Mouse (Mus musculus): ENCODE measurements around the gene Lgalsl. TPM values are rescaled to one million over a fixed set of nuclear protein-coding genes. Genes with fewer than 3 reads are reported as not detected.

The Lgalsl gene
- polyA plus RNA-seq, 1 experiment: 44.1 TPM

DNA sequence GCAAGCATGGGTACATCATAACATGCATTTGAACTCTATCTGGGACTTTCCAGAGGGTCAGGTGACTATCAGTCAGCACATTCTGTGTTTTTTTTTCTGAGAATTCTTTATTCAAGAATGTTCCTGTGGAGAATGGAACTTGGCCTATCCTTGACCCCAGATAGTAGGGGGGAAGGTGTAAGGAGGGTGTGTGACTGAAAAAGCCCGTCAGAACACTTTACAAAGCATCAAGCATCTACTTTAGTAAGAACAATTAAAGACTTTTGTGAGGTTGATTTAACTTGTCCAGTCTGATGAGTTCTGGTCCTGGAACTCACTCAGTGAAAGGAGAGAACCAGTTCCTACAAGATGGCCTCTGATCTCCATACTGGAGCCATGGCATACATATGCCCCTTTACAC is 45.7 kb downstream of the Lgalsl start:
- no peak for DNase-seq (ENCODE audit: extremely low spot score in 1 of 2, low spot score in 1 of 2)

DNA sequence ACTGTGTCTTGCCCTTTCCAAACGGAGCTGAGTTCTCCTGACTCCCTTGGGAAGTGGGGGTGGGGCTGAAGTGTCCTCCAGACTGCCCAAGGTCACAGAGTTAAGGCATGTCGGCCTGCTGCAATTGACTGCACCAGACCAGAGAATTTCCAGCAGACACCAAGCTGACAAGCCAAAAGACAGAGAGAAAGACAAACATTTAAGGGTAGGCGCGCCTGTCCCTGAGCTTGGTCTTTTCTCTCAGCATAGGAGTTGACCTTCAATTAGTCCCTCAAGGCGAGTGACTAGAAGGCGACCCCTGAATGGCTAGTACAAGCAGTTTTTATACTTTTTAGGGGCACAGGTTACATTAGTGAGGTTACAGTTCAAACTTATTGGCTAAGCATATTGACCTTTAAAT is 46.1 kb downstream of the Lgalsl start:
- no peak for DNase-seq (ENCODE audit: extremely low spot score in 1 of 2, low spot score in 1 of 2)

DNA sequence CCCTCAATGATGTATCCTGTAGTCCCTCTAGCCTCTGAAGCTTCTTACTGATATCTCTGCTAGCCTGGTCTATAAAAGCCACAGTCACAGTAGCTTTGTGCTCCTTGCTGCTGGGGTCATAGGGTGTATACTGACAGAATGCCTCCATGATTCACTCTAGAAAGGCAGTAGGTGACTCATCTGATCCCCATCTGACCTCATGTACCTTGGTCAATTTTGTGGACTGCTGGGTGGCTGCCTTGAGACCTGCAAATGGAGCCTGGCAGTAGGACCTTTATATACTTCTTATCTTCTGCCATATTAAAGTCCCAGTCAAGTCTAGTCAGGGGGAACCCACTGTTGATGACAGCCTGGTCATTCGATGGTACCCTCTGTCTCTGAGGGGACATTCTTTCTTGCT is 47.4 kb downstream of the Lgalsl start:
- no peak for DNase-seq (ENCODE audit: extremely low spot score in 1 of 2, low spot score in 1 of 2)

DNA sequence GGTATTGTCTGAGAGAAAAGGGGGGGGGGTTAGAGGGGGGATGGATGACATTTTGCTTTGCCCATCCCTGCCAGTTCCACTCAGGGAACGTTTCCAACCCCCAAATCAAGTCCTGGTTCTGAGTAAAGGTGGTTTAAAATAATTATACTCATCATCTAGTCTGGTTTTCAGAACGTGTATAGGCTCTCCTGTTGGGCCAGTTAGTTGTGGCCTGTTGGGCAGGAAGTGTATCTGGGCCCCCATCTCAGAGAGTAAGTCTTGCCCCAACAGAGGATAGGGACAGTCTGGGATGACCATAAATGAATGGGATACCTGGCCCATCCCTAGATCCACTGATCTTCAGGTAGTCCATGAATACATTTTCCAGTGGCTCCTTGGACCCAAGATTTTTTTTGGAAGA is 48.2 kb downstream of the Lgalsl start:
- no peak for DNase-seq (ENCODE audit: extremely low spot score in 1 of 2, low spot score in 1 of 2)

DNA sequence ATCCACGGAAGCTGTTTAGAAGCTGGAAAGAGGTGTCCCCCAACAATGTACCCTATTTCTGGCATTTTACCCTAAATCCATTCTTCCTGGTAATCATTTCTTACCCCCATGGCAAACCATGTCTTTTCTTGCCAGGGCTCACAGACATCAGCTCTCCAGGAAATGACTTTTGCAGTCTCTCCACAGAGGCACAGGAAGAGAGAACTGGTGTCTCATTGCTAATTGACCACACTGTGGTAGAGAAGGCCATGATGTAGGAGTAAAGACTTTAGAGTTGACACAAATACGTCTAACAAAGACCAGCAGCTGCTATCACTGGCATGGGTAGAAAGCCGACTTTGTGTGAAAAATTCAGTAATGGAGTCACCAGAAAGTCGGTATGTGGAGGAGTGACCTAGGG is 50.5 kb downstream of the Lgalsl start:
- DNase-seq (ENCODE audit: extremely low spot score in 1 of 2, low spot score in 1 of 2): no peak

DNA sequence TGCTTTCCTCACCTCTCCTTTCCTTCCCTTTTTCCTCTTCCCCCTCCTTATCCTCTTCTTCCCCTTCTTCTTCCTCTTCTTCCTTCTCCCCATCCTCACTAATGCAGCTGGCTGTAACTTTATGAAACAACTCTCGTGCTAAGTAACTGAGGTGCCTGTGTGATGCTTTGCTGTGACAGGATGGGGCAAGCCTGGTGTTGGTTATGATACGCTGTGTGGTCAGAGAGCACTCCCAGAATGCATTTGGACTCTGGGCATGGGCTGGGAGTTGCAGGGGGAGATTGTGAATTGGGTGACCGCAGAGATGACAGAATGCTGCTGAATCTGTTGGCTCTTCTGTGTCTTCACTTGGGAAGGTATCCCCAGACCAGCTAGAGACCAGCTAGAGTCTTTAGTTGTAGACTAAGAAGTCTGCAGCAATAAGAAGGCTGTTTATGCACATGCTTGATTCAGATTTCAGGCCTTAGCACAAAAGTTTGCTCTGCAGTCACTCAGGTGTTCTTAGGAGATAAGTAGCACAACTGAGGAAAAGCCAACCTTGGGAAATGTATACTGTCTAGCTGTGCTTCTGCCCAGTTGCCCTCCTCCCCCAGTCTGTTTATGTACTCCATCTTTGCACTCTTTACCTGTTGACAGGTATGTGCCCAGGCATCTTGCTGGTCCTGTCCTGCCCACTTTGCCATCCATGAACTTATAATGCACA is 51.8 kb downstream of the Lgalsl start:
- no peak for DNase-seq (ENCODE audit: extremely low spot score in 1 of 2, low spot score in 1 of 2)

DNA sequence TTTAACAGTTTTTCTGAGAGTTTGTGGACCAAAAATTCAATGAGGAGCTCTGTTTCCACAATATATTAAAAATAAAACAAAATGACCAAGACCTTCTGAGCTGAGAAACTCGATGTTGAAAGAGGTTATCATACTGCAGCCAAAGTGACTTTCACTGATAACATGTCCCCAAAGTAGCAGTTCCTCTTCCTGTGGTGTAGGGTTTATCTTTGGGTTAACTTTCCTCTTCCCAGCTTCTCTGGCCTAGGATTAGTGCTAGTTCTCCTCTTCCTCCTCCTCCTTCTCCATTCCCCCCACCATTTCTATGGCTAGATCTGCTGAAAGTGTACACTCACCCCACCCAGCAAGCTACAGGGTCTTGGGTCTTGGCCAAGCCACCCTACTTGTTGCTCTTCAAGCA is 52.6 kb downstream of the Lgalsl start:
- DNase-seq (ENCODE audit: extremely low spot score in 1 of 2, low spot score in 1 of 2): no peak

DNA sequence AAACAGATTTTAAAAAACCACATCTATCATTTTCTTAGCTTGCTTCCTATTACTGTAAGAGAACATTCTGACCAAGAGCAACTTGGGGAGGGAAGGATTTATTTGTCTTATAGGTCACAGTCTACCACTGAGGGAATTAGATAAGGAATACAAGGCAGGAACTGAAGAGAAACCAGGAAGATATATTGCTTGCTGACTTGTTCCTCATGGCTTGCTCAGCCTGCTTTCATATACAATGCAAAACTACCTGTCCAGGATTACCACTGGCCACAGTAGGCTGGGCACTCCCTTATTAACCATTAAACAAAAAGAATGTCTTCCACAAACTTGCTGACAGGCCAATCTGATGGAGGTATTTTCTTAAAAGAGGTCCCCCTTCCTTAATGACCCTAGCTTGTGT is 54.2 kb downstream of the Lgalsl start:
- no peak for DNase-seq (ENCODE audit: extremely low spot score in 1 of 2, low spot score in 1 of 2)

Other genes starting within 250 kb of the Lgalsl start
- gene Aftph, start 89.5 kb downstream of the Lgalsl start, polyA plus RNA-seq (2012; rRNA removed): 90.2 and 90.9 TPM in 2 replicates

Data from frontal cortex, adult 2 months (tissue).